Mouse (Mus musculus) liver, adult 2 months (tissue): ENCODE results near the gene Hddc3.

ENCODE experiments used
- CTCF ChIP-seq: fragments of 200-500 bp; IDR thresholded peaks from 2 replicates; pipeline ENCODE4 v1.5.1; 2011; ENCODE audit warnings: low read depth, low read length, control low read depth
- POLR2A ChIP-seq: fragments of 200-500 bp; IDR thresholded peaks from 2 replicates; pipeline ENCODE4 v1.6.1; 2011; ENCODE audit warnings: low read length, control low read depth; ENCODE audit not compliant: insufficient read depth; ENCODE audit errors: extremely low read depth

GRCm38 (mm10) chr7:80392119-80392518 is 49.2 kb downstream of the Hddc3 start:
- TF ChIP-seq POLR2A (no peak), CTCF (no peak)
